Mouse (Mus musculus): Measurements from ENCODE around the gene Fam98a. TPM values are rescaled to one million over a fixed set of nuclear protein-coding genes. Genes with fewer than 3 reads are reported as not detected.

Gene Fam98a
- total RNA-seq, 1 experiment from 2014 or later, result 31.4 TPM

- DNase-seq, result peak; percentile 9
These were observed 29.2 kb downstream of the Fam98a start for GRCm38 (mm10) chr17:75522347-75523065.

DNA sequence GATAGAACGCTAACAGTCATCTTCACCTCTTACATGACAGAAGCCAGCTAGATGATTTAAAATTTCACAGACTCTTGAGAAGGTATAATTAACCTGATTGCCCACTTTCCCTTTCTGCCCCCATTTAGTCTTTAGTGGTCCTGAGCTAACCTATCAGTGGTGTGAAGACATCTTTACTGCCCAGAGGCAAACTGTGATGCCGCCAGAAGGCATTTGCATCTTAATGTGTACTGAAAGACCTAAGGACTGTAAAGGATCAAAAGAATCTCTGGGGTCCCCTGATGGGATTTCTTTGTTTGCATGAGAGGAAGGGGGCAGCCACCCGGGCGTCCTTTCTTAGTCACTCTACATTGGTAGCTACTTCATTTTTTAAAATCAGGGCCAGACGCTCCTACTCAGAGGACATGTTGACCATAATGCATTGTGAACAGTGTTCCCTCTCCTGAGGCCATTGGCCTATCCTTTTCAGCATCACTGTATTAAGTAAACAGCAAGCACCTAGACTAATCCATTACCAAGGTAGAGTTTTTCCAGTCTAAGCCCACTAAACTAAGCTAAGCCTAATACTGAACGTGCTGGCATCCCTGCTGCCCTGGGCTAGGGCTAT is 30.4 kb downstream of the Fam98a start:
- DNase-seq, result no peak

DNA sequence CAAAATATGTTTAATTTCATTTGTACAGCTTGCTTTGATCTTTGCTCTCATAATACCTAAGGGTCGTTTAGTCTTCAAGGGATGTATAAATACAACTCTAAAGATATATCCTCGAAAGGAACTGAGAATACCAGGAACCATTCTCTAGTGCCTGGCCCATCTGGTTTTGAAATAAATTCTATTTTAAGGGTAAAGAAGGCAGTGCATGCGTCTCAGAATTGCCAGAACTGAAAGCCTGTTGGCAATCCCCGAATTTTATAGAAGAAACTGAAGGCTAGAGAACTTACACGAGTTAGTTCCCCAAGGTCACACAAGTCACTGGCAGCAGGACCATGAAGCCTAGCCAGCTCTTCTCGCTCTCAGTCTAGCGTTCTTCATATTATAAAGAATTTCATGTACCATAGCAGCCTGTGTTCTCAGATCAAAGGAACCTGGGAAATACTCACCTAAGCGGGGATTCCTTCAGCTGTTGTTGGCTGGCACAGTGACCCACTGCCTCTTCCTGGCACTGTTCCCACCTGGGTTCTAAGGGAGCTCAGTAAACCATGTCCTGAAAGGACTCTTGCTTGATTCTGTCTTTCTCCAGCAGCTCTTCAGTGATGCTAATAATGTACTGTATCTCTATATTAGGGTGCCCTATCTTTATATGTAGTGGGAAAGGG is 32.4 kb downstream of the Fam98a start:
- DNase-seq, result no peak

- DNase-seq, result no peak
These were observed 33.4 kb downstream of the Fam98a start for GRCm38 (mm10) chr17:75518181-75518901.

- DNase-seq, result no peak
These were observed 35.2 kb downstream of the Fam98a start for GRCm38 (mm10) chr17:75516591-75516990.

GRCm38 (mm10) chr17:75509257-75509656 is 42.5 kb downstream of the Fam98a start:
- no peak for DNase-seq

DNA sequence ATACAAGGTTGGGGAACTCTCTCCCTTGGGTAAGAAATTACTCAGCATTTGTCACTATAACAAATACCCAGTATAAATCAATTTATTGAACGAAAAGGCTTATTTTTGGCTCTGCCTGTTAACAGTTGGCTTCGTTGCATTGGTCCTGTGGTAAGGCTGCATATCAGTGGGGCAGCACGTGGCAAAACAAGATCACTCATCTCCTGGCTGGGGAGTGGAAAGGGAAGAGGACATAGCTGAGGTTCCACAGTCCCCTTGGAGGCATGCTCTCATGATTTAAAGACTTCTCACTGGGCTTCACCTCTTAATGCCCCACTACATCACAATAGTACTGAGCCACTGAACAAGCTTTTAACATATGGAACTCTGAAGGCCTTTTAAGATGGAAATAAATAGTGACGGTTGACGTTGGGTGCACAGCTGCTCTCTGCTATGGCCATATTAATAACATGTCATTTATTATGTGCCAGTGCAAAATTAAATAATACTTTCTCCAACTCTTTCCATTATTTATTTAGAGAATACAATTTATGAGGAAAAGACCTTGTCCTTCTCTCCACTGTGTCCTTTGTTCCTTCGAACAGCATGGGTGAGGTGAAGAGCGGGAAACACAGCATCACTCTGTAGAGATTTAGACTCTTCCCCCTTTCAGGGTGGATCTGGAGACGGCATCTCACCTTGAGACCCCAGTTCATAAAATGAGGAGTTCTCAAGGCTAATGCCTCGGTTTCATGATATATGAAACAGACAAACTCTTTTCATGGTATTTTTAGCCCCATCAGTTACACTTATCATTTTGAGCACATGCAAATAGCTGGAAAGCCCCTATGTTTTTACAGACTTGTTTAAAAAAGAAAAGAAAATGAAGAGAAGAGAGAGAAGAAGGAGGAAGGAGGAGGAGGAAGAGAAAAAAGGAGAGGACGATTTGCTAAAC is 44.8 kb downstream of the Fam98a start:
- no peak for DNase-seq

GRCm38 (mm10) chr17:75506097-75506675 is 45.6 kb downstream of the Fam98a start:
- no peak for DNase-seq

DNA sequence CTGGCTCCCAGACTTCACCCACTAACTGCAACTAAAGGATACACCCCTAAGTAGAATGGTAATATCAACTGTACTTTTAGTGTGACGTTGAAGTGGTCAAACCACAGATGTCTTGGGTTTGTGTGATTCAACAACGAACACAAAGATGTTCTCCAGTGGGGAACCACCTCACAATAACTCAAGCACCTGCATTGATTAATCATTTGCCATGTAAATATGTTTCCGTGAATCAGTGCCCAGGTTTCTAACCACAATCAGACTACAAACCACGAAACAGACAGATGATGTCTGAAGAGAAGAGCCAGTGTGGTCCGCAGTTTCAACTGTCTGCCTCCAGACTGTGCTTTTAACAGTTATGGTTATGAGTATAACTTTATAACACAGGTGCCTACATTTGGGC is 46.7 kb downstream of the Fam98a start:
- DNase-seq, result no peak

DNA sequence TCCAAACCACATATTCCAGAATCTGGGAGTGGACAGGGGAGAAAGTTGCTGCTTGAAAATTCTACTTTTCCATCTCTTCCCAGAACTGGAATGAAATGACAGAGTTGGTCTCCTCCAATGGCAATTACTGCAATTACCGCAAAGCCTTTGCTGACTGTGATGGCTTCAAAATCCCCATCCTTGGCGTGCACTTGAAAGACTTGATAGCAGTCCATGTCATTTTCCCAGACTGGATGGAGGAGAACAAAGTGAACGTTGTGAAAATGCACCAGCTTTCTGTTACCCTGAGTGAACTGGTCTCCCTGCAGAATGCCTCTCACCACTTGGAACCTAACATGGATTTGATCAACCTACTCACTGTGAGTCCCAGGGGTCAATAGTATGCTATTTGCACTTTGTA is 48.7 kb downstream of the Fam98a start:
- DNase-seq, result no peak

DNA sequence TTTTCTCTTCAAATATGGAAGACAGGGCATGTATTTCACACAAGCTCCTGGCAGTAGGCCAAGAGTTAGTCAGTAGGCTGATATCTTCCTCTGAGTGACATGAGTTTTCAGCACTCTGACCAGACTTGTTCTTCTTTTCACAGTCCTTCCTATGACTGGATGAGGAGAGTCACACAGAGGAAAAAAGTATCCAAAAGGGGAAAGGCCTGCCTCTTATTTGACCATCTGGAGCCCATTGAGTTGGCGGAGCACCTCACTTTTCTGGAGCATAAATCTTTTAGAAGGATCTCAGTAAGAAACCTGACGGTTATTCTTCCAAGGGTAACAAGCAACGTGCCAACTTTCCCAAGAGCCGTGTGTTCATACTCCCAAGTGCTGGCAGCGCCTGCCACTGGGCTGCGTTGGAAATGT is 53.5 kb downstream of the Fam98a start:
- no peak for DNase-seq

- DNase-seq, result no peak
These were observed 56.5 kb downstream of the Fam98a start for GRCm38 (mm10) chr17:75495213-75495612.

Other genes starting within 250 kb of the Fam98a start
- 18.2 and 18.5 TPM in 2 replicates for gene Rasgrp3, start 116.0 kb downstream of the Fam98a start, total RNA-seq (2021)